In the genomic region with DNA sequence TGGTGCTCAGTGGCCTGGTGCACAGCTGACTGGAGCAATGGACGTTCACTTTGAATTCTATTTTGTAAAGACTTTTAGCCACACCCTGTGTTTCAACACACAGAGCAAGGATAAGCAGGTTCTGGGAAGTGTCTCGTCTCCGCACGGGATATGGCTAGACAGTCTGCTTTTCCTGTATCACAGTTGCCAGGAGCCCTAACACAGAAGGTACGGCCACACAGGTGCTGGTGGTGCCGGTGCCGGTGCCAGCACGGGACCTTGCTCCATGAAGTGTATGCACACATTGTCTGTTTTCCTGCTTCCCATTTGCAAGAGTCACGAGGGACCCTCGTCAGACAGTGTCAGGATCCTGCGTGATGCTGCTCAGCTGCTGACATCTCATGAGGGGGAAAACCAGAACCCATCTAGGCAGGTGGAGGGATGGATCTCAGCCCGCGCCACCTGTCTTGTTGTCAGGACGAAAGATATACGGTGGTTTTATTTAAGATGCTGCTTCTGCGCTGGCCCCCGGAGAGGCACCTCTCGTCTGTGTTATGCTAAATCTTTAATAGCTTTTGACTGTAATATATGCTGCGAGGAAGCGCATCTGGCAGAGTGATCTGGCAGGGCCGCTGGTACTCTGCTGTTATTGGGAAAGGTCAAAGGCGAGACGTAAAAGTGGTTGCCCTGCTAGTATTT, we compare ENCODE assay signal across 21 mouse cellular contexts.
A peak's percentile ranks its signal among the peaks of the same experiment; 100 is the strongest.
DNase-seq lines count a peak whose midpoint lies in the region; ATAC-seq and TF ChIP-seq lines count a peak whose summit lies in the region.
"Had no signal": no experiment of that assay in that cellular context is flagged by ENCODE, and none has a peak within 500 bp of the region (broad histone marks: within the 10 kb centered on the region; RNA-seq: fewer than 3 reads in every experiment).

No protein-coding gene starts in this region.

- H3K27me3 ChIP-seq in hindbrain, embryonic 10.5 days (ENCODE audit: insufficient read depth, poor library complexity, severe bottlenecking), result no peaks in the 10 kb centered on the region
- no peaks in the 10 kb centered on the region for H3K27me3 ChIP-seq in midbrain, postnatal 0 days (ENCODE audit: insufficient read depth, low read length)
- H3K27me3 ChIP-seq: liver, embryonic 15.5 days had no signal

- peak; percentile 26 for DNase-seq in embryo, embryonic 11 days
- DNase-seq in embryo, embryonic 9.5 days (ENCODE audit: extremely low spot score), result no peak
- no peak for DNase-seq in hindbrain, embryonic 10.5 days (ENCODE audit: low spot score)
- peak; percentile 53 for DNase-seq in mesoderm, embryonic 11.5 days (ENCODE audit: low read depth, low spot score)
- DNase-seq in midbrain, postnatal 0 days (ENCODE audit: low spot score), result peak; percentile 35
- no peak for DNase-seq in kidney, adult 18-20 months
- no peak for DNase-seq in Muller cell, postnatal 12 days (ENCODE audit: inconsistent ontology term)
- DNase-seq: adrenal gland, adult 8-10 months; cerebellum, adult 18-20 months; cerebellum, postnatal 36 days; heart, adult 11 months; kidney, adult 9 months; kidney, postnatal 4 days; lung, postnatal 10 days; thymus, postnatal 4 days had no signal

- H3K27ac ChIP-seq in hindbrain, embryonic 10.5 days, result peak overlapping the region; percentile 36
- no peak overlapping the region for H3K27ac ChIP-seq in midbrain, postnatal 0 days (ENCODE audit: low read depth, low read length)
- H3K27ac ChIP-seq: liver, embryonic 15.5 days had no signal

- 86% methylated on average over 23 of the region's 23 CpGs for WGBS in hindbrain, embryonic 10.5 days
- WGBS in midbrain, postnatal 0 days, result 53% methylated on average over 23 of the region's 23 CpGs

- H3K4me1 ChIP-seq in hindbrain, embryonic 10.5 days (replicated peaks), result 0 out of 2 replicates have a peak, but pooled peaks cover 7% of the 10 kb centered on the region
- H3K4me1 ChIP-seq in midbrain, postnatal 0 days (ENCODE audit: insufficient read depth, low read length), result no peaks in the 10 kb centered on the region
- H3K4me1 ChIP-seq: liver, embryonic 15.5 days had no signal

- TF ChIP-seq CTCF in midbrain, postnatal 0 days (IDR thresholded peaks at IDR 0.05), result no peak

- no peak overlapping the region for H3K4me2 ChIP-seq in midbrain, postnatal 0 days (ENCODE audit: low read depth, low read length, poor library complexity, severe bottlenecking)
- H3K4me2 ChIP-seq: liver, embryonic 15.5 days had no signal

- no peak overlapping the region for H3K4me3 ChIP-seq in hindbrain, embryonic 10.5 days
- H3K4me3 ChIP-seq in midbrain, postnatal 0 days (ENCODE audit: low read depth, low read length), result no peak overlapping the region
- H3K4me3 ChIP-seq: erythroblast, embryonic 14.5 days; liver, embryonic 15.5 days had no signal

- no peak overlapping the region for H3K9ac ChIP-seq in midbrain, postnatal 0 days (replicated peaks; ENCODE audit: low read length, poor library complexity, severe bottlenecking)
- H3K9ac ChIP-seq: liver, embryonic 15.5 days had no signal

- no peaks in the 10 kb centered on the region for H3K36me3 ChIP-seq in hindbrain, embryonic 10.5 days
- H3K36me3 ChIP-seq in midbrain, postnatal 0 days (ENCODE audit: insufficient read depth, low read length), result no peaks in the 10 kb centered on the region
- H3K36me3 ChIP-seq: G1E; liver, embryonic 15.5 days had no signal

- no peaks in the 10 kb centered on the region for H3K9me3 ChIP-seq in hindbrain, embryonic 10.5 days
- no peaks in the 10 kb centered on the region for H3K9me3 ChIP-seq in midbrain, postnatal 0 days (ENCODE audit: low read length)
- H3K9me3 ChIP-seq: G1E; liver, embryonic 15.5 days had no signal

- ATAC-seq in midbrain, postnatal 0 days (ENCODE audit: low FRiP score), result 0 out of 2 replicates have a peak, but pooled peaks have one; percentile 41
- no peak for ATAC-seq in frontal cortex, adult (ENCODE audit: low TSS enrichment)
- ATAC-seq: CD4-positive, CD25-positive, alpha-beta regulatory T cell, adult 4 months; inflammation-experienced regulatory T-cells, adult 6 months had no signal

Comparison
In these comparisons a context has a peak if more than half of its experiments do, and no peak if none do; other contexts are left out.
1. DNase-seq: peak in embryo, embryonic 11 days (single experiment), mesoderm, embryonic 11.5 days (single experiment) and midbrain, postnatal 0 days (single experiment); none in embryo, embryonic 9.5 days (single experiment), hindbrain, embryonic 10.5 days (single experiment), kidney, adult 18-20 months (single experiment) and Muller cell, postnatal 12 days (single experiment).